Mouse (Mus musculus): ENCODE measurements at regions not wholly inside any gene's neighbourhood (a gene's known extent, or its start where the extent isn't known, plus 50 kb on each side); places are given as distances from the start of the nearest gene placed in this dataset.
"Not testable (repeated sequence)": the region's sequence is repeated elsewhere in the genome, so short reads cannot be mapped to it uniquely, and the experiment has no call there.

DNA sequence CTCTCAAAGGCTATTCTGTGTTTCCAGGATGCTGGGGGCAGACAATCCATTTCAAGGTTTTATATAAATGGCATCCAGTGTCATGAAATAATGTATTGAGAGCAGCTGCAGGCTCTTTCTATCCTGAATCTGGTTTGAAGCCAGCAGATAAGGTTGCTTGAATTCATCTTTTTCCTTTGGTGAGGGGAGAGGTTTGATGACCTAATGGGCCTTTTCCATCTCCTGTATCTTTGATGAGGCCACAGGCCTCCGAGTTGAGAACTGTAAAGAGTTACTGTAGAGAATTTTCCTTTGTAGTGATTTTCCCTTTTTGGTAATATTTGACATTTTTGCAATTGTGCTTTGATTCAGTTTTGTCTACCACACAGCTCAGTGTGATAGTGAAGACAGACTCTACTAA is 458.8 kb upstream of the 1700008P02Rik start:
- no peak for DNase-seq (ENCODE audit: low read depth, low spot score)

DNA sequence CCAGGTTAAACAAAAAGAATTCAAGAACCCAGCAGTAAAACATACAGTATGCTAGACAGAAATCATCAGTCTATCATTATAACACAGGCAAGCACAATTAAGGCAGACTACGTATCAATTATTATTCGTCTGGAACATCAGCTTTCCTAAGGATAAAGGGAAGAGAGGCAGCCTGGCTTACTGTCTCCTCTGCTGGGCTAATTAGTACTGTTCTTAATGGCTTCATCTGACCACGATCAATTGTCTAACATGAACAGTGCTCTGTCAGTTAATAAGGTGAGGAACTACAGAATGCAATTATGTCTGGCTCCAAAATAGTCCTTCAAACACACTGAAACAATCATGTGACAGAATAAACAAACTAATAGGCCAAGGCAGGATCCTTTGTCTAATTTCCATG is 456.6 kb upstream of the 1700008P02Rik start:
- no peak for DNase-seq (ENCODE audit: low read depth, low spot score)

DNA sequence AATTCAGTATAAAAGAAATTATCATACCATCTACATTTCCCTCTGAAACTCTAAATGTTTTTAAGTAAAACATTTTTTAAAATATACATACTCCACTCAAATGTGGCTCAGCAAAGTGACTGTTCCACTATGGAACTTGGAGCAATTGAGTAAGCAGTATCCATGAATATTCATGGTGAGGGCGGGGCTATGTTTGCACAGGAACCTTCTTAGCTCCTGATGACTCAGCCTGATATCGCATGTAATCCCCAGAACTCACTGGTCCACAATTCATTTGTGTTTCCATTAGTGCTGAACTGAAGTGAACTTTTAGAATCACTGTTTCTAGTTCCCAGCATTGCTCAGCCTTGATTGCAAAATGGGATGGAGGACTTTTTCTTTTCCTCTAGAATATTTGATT is 454.2 kb upstream of the 1700008P02Rik start:
- peak; percentile 30 for DNase-seq (ENCODE audit: low read depth, low spot score)

DNA sequence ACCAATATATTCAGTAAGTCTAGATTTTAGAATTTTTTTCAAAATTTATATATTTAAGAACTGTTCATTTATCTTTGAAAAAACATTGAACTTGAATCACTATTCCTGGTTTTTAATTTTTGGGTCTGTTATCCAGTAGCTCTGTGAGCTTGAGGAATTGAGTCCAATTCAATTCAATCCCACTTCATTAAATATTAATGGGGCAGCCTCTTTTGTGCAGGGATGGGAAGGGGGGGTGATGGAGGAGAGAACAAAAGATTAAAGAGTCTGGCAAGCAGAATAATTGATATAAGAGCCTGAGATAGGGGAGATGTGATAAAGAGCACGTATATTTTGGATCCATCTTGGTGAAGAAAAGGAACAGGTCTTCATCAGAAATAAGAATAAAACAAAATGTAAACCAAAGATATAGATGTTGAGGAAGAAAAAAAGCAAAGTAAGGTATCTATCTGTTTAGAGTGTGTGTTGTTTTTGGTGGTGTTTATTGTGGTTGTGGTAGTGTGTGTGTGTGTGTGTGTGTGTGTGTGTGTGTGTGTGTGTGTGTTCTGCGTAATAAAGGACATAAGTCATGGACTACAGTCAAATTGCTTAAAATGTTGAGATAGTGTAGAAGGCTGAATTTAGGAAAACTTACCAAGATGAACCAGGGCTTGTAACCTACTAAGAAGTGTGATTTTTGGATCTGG is 421.3 kb upstream of the 1700008P02Rik start:
- no peak for DNase-seq (ENCODE audit: low read depth, low spot score)

DNA sequence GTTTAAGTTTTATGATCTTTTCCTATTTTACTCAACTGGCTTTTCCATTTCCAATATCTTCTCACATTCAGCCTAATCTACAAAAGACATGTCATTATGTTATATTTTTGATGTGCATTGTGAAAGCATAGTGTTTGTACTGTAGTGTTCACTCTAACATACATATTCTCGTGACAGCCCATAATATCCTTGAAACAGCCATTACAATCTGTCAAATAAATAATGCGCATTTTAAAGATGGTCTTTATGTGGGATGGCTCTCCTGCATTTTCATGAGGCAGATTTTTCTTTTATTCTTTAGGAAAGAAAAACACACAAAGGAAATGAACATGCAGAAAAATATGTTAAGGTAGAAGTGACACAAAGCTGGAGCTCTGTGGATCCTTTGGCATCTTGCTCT is 415.6 kb upstream of the 1700008P02Rik start:
- DNase-seq (ENCODE audit: low read depth, low spot score), result no peak

DNA sequence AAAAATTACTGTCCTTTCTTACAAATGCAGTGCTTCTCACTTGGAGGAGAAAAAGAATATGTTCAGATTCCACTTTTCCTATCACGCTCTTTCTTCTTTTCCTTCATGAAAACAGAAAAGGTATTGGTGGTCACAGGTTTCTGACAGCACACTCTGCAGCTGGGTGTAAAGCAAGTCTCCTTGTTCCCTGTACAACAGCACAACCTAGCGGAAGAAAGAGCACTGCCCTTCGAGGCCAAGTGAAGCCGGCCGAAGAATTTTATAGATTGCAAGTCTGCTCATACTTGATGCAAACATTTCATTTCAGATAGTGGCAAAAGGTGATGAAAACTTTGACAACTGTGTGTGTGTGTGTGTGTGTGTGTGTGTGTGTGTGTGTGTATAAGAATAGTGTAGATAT is 407.6 kb upstream of the 1700008P02Rik start:
- DNase-seq (ENCODE audit: low read depth, low spot score), result peak; percentile 67

DNA sequence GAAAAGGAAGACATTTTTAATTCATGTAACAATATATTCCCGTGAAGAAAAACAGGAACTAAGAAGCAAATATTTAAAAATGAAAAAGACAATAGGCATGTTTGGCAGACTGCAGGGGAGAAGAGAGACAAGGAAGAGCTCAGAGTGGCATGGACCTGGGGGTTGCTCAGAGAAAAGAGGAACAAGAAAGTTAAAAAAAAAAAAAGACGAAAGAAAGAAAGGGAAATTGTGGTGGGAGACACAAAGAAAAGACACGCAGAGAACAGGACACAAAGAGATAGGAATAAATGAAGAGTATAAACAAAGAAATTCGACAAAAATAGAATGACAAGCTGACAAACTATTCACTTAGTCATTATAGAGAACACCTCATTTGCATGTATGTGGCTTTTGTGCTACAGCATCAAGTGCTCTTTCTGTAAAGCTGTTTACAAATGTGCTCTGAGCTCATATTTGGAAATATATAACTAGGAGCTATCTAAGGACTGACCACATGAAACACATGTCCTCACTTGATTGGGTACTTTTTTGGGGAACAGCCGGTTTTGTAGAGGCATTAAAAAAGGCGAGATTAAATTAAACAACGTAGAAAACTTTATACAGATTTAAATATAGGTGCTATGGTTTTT is 394.2 kb upstream of the 1700008P02Rik start:
- no peak for DNase-seq (ENCODE audit: low read depth, low spot score)

DNA sequence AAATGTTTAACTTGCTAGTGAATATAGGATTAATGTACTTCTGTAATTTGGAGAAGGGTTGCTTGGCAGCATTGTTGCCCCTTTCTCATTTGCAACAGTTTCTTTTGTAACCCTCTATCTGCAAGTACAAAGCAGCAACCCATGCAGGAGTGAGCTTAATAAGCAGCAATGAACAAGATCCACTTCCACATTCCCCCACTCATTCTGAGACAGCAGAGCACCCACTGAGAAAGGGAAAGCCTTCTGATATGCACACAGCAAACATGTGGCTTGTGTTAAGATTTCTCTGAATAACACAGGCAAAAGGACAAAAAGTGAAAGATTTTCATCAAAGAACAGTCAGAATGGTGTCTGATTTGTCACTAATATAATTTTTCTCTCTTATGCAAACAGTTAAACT is 393.3 kb upstream of the 1700008P02Rik start:
- DNase-seq (ENCODE audit: low read depth, low spot score), result no peak

DNA sequence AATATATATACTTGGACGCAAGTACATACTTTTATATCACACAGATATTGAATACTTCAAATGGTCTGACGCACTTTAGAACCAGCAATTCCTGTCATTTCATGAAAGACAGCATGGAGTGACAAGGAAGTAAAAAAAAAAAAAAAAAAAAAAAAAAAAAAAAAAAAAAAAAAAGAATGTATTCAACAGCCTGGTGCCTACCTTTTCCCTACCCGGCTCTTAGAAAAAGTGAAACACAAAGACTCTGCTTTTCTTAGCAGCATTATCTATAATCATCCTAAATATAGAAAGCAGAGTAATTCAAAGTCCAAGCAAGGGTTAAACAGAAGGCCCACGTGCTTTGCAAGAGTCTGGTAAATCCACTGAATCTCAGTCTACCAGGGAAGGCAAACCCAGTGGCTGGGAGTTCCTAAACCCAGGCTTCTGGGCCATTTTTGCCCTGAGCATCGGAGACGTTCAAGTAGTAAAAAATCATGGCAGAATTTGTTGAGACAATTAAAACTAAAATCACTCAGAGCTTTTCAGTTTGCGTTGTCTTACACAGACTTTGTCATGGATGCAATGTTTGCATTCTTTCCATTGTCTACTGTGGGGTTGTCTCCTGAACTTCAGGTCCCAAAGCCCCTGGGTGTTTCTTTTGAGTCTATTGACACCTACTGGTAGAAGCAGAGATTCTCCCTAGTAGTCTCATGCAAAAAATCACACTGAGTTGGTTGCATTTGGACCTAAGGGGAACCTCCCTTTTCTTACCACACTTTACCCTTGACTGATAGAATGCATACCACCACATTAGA is 390.2 kb upstream of the 1700008P02Rik start:
- DNase-seq (ENCODE audit: low read depth, low spot score), result peak; percentile 44

DNA sequence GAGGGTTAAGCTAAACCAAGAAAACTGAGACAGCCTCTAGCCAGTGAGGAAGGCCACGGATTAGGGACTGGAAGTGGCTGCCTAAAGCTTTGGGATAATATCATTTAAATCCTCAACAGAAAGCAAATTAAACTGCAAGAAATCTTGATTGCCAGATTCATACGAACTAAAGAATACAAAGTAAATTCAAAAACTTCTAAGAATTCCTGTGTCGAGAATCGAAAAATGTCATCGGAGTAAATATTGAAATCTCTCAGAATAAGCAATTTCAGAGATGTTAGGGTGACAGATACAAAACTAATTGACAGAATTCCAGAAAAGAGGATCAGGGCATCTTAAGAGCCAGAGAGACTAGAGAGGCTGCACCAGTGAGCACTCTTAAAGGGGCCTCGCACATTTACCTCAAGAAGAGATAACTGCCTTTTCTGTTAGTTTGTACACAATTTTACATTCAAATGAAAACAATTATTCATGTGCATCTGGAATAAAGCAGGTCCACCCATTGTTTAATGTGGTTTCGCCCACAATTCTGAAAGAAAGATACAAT is 388.5 kb upstream of the 1700008P02Rik start:
- no peak for DNase-seq (ENCODE audit: low read depth, low spot score)

DNA sequence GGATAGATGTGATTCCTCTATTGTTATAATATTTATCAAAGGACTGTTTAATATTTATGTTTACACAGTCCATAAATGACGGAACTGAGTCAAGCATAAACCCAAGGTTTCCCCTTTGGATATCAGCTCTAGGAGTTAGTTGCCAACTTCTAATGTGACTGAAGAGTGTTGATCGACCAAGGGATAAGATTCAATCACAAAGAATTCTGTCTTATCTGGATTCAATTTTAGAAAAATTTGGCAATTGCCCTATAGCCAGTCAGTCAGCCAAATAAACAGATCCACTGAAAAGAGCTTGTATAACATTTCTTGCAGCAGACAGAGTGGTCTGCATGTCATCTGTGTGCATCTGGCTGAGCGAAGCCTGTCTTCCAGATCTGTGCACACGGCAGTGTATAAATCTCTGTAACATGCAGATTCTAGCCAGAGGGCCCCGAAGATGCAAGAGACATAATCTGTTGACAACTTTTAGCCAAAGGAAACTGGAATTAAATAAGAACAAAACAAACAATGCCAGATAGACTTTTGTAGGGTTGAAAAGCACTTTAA is 387.6 kb upstream of the 1700008P02Rik start:
- no peak for DNase-seq (ENCODE audit: low read depth, low spot score)

DNA sequence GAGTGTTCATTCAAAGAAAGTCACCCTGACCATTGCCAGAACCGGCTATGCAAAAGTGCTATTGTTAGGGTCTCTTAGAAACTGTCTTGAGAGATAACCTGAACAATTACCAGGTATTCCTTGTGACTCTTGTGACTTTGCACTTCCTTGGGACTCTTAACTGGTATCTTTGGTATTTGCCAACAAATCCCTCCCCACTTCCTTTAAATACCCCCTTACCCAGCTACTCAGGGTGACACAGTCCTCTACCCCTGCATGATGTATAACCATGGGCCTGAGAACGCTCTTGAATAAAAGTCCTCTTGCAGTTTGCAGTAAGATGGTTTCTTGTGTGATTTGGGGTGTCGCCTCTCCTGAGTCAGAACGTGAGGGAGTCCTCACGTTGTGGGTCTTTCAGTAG is 371.5 kb upstream of the 1700008P02Rik start:
- not testable (repeated sequence) for DNase-seq (ENCODE audit: low read depth, low spot score)

DNA sequence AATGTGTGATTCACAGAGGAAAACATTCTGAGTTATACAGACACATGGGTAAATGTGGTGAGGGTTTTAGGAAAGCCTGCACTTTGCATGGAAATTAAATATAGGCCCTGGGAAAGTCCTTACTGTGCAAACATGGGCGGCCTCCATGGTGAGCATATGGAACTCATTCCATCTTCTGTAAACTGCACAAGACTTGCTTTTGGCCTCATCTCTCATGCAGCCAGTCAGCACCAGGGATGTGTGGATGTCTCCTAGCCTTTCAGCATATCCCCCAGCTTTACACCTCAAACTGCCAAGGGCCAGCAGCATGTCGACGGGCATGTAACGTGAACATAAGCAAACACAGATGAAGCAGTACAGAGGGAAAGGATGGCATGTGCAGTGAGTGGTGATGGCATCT is 364.7 kb upstream of the 1700008P02Rik start:
- DNase-seq (ENCODE audit: low read depth, low spot score), result no peak

DNA sequence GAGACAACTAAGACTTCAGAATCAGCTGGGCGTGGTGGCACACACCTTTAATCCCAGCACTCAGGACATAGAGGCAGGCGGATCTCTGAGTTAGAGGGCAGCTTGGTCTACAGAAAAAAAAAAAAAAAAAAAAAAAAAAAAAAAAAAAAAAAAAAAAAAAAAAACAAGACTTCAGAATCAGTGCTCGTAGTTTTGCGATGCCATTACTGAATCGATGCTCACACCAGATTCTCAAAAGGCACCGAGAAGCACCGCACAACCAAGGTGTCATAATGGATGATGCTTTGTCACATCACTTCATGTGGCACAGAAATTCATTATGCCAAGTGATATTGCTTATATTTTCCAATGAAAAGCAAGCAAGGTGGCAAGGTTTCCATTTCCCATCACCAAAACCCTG is 337.4 kb upstream of the 1700008P02Rik start:
- no peak for DNase-seq (ENCODE audit: low read depth, low spot score)

DNA sequence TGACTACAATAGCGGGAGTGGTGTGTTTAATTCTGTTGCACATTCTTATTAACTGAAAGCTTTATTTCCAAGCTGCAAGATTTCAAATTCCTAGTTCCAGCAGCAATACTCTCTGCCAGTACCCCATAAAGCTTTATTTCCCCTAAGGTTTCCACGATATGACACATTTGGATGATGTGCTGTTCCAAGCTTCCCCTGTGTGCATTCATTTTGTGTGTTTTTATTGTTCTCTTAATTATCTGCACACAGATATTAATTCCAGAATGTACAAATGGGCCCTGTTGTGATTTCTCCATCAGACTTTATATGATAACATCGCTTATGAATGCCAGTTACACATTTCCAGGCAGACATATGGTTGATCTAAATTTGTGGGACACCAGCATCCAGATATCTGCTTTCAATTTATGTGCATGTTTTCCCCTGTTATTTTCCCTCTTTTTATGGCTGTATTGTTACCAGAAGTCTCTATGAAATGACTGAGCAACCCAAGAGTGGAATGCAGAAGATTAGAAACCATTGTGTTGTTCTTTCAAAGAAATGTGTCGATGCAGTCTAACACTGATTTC is 312.4 kb upstream of the 1700008P02Rik start:
- DNase-seq (ENCODE audit: low read depth, low spot score), result no peak

DNA sequence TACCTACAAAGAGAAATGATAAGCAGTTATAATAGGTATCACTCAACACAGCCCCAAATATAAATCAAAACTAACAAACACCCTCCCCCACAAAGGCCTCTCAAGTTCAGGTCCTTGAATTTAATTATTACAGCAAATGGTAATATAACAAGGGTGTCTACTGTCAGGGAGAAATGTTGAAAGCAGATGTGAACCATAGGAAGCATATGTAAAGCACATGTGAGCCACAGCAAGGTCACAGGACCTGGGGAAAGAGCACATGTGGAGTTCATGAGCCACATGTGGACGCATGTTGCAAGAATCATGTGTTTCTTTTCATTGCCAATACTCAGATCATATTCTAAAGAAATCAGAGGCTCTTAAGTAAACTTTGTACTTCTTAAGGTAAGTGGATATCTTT is 306.5 kb upstream of the 1700008P02Rik start:
- DNase-seq (ENCODE audit: low read depth, low spot score), result no peak

DNA sequence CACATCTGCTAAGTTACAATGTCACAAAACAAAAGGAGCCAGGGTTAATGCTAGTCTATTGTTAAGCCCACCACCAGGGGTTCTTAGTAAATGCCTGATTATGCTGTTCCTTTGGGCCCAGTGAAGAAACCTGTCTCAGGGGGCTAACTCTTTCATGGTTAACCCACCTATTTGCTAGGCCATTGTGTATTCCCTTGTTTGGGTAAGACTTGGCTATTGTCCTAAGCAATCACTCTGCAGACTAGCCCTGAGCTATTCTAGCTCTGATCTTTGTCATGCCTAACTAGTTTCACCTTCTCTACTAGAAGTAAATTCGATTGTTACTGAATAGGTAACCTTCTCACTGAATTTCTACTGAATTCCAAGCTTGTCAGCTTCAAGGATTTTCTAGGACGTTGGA is 302.4 kb upstream of the 1700008P02Rik start:
- not testable (repeated sequence) for DNase-seq (ENCODE audit: low read depth, low spot score)

DNA sequence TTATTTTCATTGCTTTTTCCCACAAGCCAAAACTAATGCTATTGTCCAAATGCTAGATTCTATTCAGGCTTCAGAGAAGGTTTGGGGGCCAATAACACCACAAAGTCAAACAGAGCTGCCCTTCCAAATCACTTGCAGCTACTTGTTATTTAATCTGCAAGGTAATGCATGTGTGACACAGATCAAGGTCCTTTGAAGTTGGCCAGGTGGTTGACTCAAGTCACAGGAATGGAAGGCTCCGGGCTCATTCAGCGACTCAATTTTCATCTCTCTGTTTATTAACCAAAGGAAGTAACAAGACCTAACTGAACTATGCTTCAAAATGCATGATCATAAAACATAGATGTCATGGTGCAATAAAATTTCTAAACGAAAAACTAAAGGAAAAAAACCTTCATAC is 300.0 kb upstream of the 1700008P02Rik start:
- no peak for DNase-seq (ENCODE audit: low read depth, low spot score)

DNA sequence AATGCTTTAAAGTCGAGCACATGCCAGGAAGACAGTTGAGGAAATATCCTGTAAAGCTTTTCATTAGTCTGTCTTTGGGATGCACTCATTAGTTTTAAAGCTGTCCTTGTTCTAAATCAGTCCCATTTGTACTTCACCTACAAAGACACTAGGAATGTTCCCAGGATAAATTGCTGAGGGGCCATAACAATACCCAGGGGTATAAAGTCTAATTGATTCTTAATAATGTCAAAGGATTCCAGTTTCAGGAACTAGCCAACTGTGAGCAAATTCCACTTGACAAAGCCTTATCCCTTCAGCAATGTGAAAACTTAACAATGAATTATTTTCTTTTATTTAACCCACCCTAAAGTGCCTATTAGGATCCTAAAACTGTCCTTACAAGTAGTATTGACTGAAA is 267.7 kb upstream of the 1700008P02Rik start:
- no peak for DNase-seq (ENCODE audit: low read depth, low spot score)

DNA sequence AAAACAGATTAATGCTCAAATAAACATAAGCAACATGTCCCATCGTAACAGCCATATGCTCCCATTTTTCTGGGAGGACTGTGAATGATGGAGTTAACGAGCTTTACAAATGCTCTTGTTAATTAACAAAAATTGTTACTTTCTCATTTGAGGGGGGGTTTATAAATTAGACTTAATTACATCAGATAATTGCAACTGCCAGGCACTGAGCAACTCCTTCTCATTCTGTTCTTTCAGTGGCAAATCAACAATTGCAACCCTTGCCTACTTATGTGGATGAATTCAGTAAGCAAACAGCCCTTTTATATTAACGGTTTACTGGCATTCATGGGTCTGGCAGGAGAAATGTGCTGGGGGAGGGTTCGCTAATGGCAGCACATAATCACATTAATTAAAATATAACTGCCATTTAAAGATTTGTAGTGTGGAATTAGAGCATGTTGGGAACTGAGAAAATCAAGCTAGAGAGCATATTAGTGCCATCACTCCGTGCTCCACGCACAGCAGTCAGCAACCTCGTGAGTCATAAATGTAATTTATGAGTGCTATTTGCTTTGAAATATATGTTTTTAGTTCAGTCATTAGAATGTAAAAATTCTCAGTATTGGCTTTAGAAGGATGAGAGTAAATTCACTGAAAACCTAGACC is 266.9 kb upstream of the 1700008P02Rik start:
- DNase-seq (ENCODE audit: low read depth, low spot score), result no peak
